Mouse (Mus musculus) erythroblast, embryonic 14.5 days (primary cell): ENCODE measurements around the gene Atp6v1e2.

Experiments used
- GATA1 ChIP-seq: IDR thresholded peaks from 2 replicates; pipeline ENCODE4 v1.6.1; 2012; ENCODE audit warnings: low read length, inconsistent platforms, mixed read lengths
- TAL1 ChIP-seq: IDR thresholded peaks from 3 replicates; pipeline ENCODE4 v1.6.1; 2012; ENCODE audit warnings: low read length, inconsistent platforms, mixed read lengths

DNA sequence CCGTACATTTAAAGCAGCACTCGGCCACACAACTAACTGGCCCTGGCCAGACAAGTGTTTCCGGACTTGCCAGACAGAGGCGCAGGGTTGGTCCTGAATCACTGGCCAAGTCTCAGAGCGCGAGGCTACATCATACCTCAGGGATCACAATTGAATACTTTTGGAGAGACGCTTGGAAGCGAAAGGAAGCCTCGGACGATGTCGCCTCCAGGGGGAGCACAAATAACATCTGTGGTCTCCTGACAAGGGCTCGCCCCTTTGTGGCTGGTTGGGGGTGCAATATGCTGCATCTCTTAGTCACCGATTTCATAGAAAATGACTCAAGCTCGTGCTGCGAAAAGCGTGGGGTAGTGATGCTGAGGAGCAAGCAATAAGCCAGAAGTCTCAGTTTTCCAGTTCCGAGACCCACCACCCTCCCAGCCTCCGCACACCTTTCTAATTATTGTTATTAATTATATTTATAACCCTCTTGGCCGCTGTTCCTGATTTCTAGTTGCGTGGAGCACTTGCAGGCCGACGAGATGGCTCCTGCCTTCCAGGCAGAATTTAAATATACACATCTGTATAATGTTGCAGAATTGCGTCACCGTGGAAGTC is 14.7 kb upstream of the Atp6v1e2 start:
- TF ChIP-seq GATA1 (no peak), TAL1 (no peak)
